12 mouse cellular contexts compared by ENCODE assay signal in the genomic region with DNA sequence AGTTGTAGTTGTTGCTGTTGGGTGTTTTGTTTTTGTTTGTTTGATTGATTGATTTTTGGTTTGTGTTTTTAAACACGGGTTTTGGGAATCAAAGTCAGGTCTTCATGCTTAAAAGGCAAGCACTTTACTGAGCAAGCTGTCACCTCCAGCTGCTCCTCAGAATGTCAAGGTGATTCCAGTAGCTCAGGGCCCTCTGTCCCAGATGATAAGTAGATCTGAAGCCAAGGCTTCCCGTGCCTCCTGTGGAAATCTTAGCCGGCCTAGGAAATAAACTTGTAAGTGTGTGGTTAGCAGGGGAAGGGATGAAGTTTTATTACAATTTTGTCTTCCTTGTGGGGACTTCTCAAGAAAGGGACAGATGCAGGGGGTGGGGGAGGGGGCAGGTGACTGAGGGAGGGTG.
"Had no signal": no experiment of that assay in that cellular context is flagged by ENCODE, and none has a peak within 500 bp of the region (broad histone marks: within the 10 kb centered on the region; RNA-seq: fewer than 3 reads in every experiment).

No protein-coding gene starts in this region.

- DNase-seq: gastrocnemius, adult 2 months; gastrocnemius, postnatal 10 days; gastrocnemius, postnatal 25 days; heart, adult 2 months; heart, postnatal 4 days; kidney, adult 18-20 months; kidney, adult 8-10 months; kidney, postnatal 10 days; kidney, postnatal 25 days; kidney, postnatal 4 days; liver; liver, embryonic 13.5 days had no signal
